Mouse (Mus musculus) adrenal gland, postnatal 36 days (tissue): ENCODE data around the gene Ptcd2. TPM values are rescaled to one million over a fixed set of nuclear protein-coding genes. Genes with fewer than 3 reads are reported as not detected.
A peak's percentile ranks its signal among the peaks of the same experiment; 100 is the strongest.

Experiments
- DNase-seq, 2 experiments: peaks; one replicate each; pipeline ENCODE4 v3.0.0; 2021; ENCODE audit warnings: mixed read lengths in 1 of 2
- long read RNA-seq, 2 experiments: library from polyadenylated mRNA; stranded (forward); transcript quantifications; one replicate each; pipeline ENCODE4 v2.0.0; 2021; ENCODE audit warnings: borderline sequencing depth in 2 of 2
- total RNA-seq, 2 experiments: library from RNA; stranded (reverse); gene quantifications; 2 replicates each; pipeline ENCODE4 v1.2.3; 2021

The Ptcd2 gene
- 10 to 100 TPM; 26.7 to 41.3 TPM for total RNA-seq
- long read RNA-seq, experiment 1, transcript Ptcd2-201 (10 exons, 1,704 nt) = major isoform, 44 of 64 reads
- long read RNA-seq, experiment 1, partial matches to known transcripts = 1 of 64 reads
- long read RNA-seq, experiment 1, other reads (novel, unspliced or antisense) = 19 of 64 reads
- long read RNA-seq, experiment 2, transcript Ptcd2-201 (10 exons, 1,704 nt) = major isoform, 10 of 11 reads
- long read RNA-seq, experiment 2, partial matches to known transcripts = 0 of 11 reads
- long read RNA-seq, experiment 2, other reads (novel, unspliced or antisense) = 1 of 11 reads

DNA sequence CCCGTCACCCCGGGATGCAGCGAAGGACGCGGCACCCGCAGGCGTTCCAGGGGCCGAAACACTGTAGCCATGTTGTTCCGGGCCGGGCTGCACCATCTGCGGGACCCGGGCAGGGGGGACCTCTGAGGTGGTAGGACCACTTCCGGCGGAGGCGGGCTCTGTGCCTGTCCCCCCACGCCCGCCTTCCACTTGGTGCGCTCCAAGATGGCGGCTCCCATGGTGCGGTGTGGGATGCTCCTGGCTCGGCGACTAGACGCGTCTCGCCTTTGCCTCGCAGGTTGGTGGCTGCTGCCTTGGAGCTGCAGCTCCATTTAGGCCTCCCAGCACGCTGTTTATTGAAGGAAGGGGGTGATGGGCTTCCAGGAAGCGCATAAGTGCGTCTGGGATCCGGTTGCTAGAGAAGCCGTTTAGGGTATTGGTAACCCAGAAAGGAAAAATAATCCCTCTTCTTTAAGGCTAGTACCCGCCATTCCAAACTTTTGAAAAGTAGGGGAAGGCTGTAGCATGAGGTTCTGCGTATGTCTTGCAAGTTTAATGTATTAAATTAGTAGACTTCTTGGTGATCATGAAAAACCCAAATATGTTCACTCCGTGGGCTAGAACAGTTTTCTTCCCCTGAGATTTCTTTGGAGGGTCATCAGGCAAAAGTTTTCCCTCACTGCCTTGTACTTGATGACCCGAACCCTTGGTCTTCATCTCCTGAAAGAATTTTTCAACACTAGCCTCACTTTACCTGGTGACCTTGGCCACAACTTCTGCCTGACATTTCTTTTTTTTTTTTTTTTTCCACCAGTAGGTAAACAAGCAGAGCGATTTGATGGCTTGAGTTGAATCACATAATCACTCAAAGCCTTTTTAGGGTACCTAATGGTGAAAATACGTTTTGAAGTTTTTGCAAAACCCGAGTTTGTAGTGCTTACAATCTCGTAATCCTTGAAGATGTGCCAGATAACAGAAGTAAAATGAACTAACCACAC is at the start of gene Ptcd2, which contains the start of gene Mrps27:
Ptcd2 (minus strand) TSS at position 107 of the 977 bp plus-strand sequence.
Mrps27 (plus strand) TSS at position 188 of the 977 bp plus-strand sequence.
- DNase-seq = peak; percentile 99

GRCm38 (mm10) chr13:99393128-99393527 is 48.6 kb upstream of the Ptcd2 start:
- DNase-seq = no peak

DNA sequence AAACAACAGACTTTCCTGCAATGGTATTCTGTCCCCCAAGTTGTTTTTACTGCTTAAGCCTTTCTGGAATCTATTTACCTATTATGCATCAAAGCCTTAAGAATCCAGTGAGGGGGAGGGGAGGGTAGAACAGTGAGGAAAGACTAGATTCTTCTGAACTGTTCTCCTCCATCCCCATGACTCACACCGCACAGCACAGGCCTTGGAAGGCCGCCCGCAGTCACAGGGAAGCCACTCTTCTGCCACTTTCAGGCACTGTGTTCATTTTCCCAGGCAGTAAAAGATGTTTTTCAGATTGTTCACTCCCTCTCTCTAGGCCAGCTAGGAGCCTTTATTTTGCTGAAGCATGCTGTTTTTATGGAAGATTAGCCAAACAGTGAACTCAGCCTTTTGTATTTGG is 46.9 kb upstream of the Ptcd2 start:
- peak; percentile 90 to 91 for DNase-seq

- no peak for DNase-seq
These were observed 43.7 kb upstream of the Ptcd2 start for GRCm38 (mm10) chr13:99387901-99388811.

DNA sequence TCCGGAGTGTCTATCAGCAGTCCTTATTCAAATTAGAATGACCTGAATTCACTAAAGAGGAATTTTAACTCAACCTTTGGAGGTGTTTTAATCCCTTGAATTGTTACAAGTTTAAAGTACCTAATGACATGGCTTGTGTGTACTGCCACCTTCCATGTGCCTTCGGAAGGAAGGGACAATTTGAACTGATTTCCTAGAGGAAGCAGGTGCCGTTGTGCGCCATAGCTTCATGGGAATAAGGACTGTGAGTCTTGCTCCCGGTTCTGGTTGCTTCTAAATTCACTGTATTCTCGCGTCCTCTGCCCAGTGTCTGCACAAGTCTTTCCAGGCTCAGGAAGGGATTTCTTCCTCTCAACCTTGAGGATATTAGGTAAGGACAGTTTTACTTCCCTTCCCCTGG is 41.8 kb upstream of the Ptcd2 start:
- no peak for DNase-seq

DNA sequence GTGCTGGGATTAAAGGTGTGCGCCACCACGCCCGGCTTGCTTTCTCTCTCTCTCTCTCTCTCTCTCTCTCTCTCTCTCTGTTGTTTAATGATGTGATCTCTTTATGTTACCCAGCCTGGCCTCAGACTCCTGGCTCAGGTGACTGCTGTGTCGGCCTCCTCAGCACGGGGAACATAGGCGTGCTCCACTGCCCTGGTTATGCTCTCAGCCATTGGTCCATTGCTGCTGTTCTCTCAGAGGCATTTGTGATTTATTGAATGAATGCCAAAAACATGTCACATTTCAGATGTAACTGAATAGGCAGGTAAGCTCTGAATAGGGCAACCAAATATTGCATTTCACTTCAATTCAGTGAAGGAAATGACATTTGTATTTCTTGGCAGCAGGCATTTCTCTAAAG is 41.4 kb upstream of the Ptcd2 start:
- no peak for DNase-seq

DNA sequence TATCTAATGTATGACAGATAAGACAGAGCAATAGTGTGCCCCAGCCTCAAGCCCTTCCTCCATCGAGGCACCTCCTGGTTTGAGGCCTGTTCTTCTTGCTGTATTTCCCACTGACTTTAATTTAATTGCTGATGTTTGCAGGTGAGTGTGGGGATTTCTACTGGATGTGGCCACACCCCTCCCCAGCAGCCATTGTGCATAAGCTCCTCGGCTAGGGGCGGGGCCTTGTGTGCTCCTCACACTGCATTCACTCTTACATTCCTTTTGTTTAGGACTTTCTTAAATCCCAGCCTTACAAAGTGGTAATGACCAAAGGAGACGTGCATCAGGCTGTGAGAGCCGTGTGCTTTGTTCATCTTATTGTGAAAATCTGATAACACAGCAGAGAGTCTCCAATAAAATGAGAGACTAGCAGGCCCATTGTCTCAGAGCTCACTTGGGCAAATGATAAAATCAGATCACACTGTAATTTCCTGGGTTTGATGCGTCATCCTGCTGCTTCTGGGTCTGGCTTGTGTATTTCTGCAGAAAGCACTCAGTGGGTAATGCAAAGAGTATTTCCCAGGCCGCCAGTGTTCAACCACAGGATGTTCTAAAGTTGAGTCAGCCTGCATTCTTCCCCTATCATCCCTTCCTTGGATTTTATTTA is 40.2 kb upstream of the Ptcd2 start:
- DNase-seq = peak in 1 of 2 experiments; percentile 40

DNA sequence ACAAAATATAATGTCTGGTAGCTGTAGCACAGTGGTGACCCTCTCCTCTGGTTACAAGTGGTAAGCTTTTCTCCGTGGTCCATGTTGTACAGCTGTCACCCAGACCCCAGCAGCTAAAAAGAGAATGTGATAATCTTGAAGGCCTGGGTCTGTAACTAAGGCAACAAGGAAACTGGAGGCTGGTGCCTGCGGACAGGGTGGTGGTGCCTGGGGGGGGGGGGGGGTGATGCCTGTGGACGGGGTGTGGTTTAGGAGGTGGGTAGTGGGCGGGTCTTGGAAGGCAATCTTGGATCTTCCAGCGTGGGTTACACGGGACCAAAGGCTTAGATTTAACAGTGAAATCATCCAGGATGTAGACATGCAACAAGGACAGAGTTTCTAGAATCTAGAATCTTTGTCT is 37.9 kb upstream of the Ptcd2 start:
- no peak for DNase-seq

DNA sequence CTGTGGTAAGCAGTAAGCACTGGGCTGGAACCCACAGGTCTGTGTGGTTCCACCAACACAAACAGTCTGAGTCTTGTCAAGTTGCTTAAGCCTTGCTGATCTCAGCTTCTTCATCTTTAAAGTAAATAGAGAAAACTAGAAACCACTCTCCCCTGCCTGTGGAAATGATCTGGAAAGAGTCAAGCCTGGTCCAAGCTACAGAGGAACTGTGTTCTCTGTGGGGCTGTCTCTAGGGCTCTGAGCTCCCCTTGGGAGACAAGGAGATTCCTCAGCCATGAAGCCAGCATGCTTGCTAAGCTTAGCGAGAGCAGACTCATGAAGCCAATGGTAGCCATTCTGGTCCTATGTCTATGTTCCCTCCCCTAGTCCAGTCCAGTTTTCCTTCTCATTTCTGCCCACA is 33.7 kb upstream of the Ptcd2 start:
- no peak for DNase-seq

GRCm38 (mm10) chr13:99377055-99377454 is 32.5 kb upstream of the Ptcd2 start:
- no peak for DNase-seq

- peak; percentile 83 to 90 for DNase-seq
These were observed 31.0 kb upstream of the Ptcd2 start for GRCm38 (mm10) chr13:99375550-99375949.

- no peak for DNase-seq
These were observed 29.7 kb upstream of the Ptcd2 start for GRCm38 (mm10) chr13:99374191-99374590.

DNA sequence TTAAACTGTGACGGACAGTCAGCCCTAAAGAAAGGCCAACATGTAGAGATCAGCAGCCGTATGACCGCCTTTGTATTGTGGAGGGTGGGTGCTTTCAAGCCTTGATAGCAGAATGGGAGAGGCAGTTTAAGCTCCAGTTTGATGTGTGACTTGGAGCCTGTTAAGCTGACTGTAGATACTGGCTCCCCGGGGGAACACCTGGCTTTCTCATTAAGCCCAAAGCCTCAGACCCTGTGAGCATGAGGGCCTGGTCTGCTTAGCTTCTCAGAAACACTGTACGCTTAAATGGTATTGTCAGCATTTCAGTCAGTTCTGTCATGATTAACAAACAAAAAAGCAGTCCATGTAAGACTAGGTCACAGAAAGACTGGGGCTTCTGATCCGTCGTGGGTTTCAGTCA is 29.2 kb upstream of the Ptcd2 start:
- DNase-seq = no peak

- no peak for DNase-seq
These were observed 26.8 kb upstream of the Ptcd2 start for GRCm38 (mm10) chr13:99371285-99371684.

- DNase-seq = no peak
These were observed 24.6 kb upstream of the Ptcd2 start for GRCm38 (mm10) chr13:99369103-99369502.

DNA sequence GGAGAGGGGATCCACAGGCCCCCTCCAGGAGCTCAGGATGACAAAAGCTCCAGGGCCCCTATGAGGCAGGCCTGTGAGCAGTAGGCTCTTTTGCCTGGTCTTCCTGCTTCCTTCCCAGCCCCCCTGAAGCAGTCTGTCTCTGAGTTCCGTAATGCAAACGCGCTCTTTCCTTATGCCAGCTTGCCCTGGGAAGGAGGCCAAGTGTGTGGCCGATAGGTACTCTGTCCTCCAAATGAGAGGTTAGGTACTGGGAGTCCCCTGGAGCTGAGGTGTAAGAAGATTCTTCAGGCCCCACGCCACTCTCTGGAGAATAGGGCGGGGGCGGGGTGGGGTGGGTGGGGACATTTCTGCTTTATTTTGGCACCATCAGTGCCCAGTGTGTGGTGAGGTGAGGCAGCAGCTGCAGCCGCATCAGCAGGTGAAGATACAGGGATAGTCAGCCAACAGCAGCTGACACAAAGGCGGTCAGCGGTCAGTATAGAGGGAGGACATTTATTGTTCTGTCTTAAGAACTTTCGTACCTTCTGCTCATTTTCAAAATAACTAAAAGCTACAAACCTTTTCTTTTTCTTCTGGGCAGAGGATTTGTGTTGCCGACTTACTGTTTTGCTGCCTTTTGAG is 23.2 kb upstream of the Ptcd2 start:
- DNase-seq = no peak

GRCm38 (mm10) chr13:99366422-99367175 is 22.1 kb upstream of the Ptcd2 start:
- no peak for DNase-seq

GRCm38 (mm10) chr13:99363866-99364265 is 19.4 kb upstream of the Ptcd2 start:
- DNase-seq = no peak

DNA sequence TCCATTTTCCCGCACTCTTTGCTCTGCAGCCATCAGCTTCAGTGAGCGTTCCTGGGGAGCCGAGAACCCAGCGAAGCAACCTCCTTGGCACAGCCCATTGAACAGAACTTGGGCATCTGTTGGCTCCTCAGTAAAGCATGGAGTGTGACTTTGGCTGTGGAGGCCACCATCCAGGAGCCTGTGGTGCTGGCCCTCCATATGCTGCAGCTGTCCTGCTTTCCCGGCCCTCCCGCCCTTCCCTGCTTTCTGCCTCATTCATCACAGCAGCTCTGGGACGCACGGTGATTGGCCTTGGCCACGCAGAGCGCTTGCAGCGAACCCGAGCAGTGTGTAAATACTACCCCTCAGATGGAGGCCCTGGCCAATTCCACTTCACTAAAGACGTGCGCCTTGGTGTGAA is 14.4 kb upstream of the Ptcd2 start:
- no peak for DNase-seq
